Mouse (Mus musculus): ENCODE measurements around the gene 3110040M04Rik. TPM values are rescaled to one million over a fixed set of nuclear protein-coding genes. Genes with fewer than 3 reads are reported as not detected.
"Not testable (repeated sequence)": the region's sequence is repeated elsewhere in the genome, so short reads cannot be mapped to it uniquely, and the experiment has no call there.

Gene 3110040M04Rik
- polyA plus RNA-seq (2014; fragmentation: Nextera tagmentation; extraction: Ambion mirVana), result not detected in 2 replicates

DNA sequence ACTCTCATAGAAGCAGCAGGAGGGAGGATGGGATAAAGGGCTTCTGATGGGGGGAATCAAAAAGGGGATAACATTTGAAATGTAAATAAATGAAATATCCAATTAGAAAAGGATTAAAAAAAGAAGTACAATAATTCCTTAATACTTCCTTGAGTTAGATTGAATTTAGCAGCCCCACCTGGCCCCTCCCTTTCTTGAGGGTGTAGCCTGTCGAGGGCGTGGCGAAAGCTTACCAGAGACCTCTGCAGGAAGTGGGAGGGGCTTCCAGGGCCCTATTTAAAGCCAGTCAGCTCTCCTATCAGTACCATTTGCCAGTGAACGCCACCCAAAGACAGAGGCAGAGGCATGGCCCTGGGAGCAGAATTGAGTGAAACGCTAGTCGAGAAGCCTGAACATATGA lies at the start of gene 3110040M04Rik:
3110040M04Rik (plus strand) TSS at position 304 of the 400 bp plus-strand sequence.
- not testable (repeated sequence) for H3K4me2 ChIP-seq (ENCODE audit: low read depth, low read length); ATAC-seq (ENCODE audit: low read depth); H3K9ac ChIP-seq (ENCODE audit: low read depth, low read length); H3K4me1 ChIP-seq (ENCODE audit: control insufficient read depth, insufficient read depth, low read length); DNase-seq (ENCODE audit: low spot score); H3K4me3 ChIP-seq (ENCODE audit: low read depth, low read length); H3K27me3 ChIP-seq (replicated peaks; ENCODE audit: control insufficient read depth, insufficient read depth, low read length); H3K36me3 ChIP-seq (ENCODE audit: control insufficient read depth, insufficient read depth, low read length); H3K9me3 ChIP-seq (ENCODE audit: control insufficient read depth, low read length); H3K27ac ChIP-seq (replicated peaks; ENCODE audit: low read depth, low read length)
- no CpG with 5 or more reads among the region's 6 CpGs for WGBS

DNA sequence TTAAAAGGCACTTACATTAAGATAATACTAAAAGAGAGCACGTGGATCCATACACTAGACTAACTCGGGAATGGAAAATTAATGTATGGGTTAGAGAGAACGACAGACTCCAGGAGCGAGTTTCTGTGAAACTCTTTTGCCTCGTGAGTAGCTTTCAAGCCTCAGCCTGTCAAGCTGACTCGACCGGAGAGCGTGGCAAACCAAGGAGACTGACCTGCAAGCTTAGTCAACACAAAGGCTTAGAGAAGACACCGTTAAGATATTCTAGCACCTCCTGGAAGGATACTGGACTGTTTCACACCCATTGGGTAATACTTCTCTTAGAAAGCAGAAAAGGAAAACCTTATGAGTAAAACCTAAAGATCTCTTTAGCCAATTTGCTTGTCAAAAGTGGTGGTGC lies 49.8 kb upstream of the 3110040M04Rik start:
- H3K9ac ChIP-seq (ENCODE audit: low read depth, low read length); H3K4me2 ChIP-seq (ENCODE audit: low read depth, low read length); H3K36me3 ChIP-seq (ENCODE audit: control insufficient read depth, insufficient read depth, low read length); H3K4me1 ChIP-seq (ENCODE audit: control insufficient read depth, insufficient read depth, low read length); H3K4me3 ChIP-seq (ENCODE audit: low read depth, low read length); DNase-seq (ENCODE audit: low spot score); H3K9me3 ChIP-seq (ENCODE audit: control insufficient read depth, low read length); H3K27me3 ChIP-seq (replicated peaks; ENCODE audit: control insufficient read depth, insufficient read depth, low read length); H3K27ac ChIP-seq (replicated peaks; ENCODE audit: low read depth, low read length); ATAC-seq (ENCODE audit: low read depth): not testable (repeated sequence)
- 86% methylated on average over 9 of the region's 9 CpGs for WGBS

GRCm38 (mm10) chr1:151156129-151156528 lies 47.8 kb upstream of the 3110040M04Rik start:
- Histone ChIP-seq H3K9ac (ENCODE audit: low read depth, low read length) (no peak overlapping the region), H3K9me3 (ENCODE audit: control insufficient read depth, low read length) (no peaks in the 10 kb centered on the region), H3K27me3 (replicated peaks; ENCODE audit: control insufficient read depth, insufficient read depth, low read length) (no peaks in the 10 kb centered on the region), H3K4me1 (ENCODE audit: control insufficient read depth, insufficient read depth, low read length) (0 out of 2 replicates have a peak, but pooled peaks cover 4% of the 10 kb centered on the region), H3K4me2 (ENCODE audit: low read depth, low read length) (no peak overlapping the region), H3K36me3 (ENCODE audit: control insufficient read depth, insufficient read depth, low read length) (no peaks in the 10 kb centered on the region), H3K27ac (replicated peaks; ENCODE audit: low read depth, low read length) (no peak overlapping the region), H3K4me3 (ENCODE audit: low read depth, low read length) (no peak overlapping the region)
- WGBS, result 85% methylated on average over 3 of the region's 3 CpGs
- ATAC-seq (ENCODE audit: low read depth) (no peak), DNase-seq (ENCODE audit: low spot score) (no peak)

GRCm38 (mm10) chr1:151156777-151157632 lies 46.9 kb upstream of the 3110040M04Rik start:
- H3K4me2 ChIP-seq (ENCODE audit: low read depth, low read length), result no peak overlapping the region
- 0 out of 2 replicates have a peak, but pooled peaks cover 4% of the 10 kb centered on the region for H3K4me1 ChIP-seq (ENCODE audit: control insufficient read depth, insufficient read depth, low read length)
- 70% methylated on average over 7 of the region's 7 CpGs for WGBS
- no peak overlapping the region for H3K4me3 ChIP-seq (ENCODE audit: low read depth, low read length)
- no peaks in the 10 kb centered on the region for H3K27me3 ChIP-seq (replicated peaks; ENCODE audit: control insufficient read depth, insufficient read depth, low read length)
- H3K27ac ChIP-seq (replicated peaks; ENCODE audit: low read depth, low read length), result no peak overlapping the region
- ATAC-seq (ENCODE audit: low read depth) (no peak), DNase-seq (ENCODE audit: low spot score) (no peak)
- no peaks in the 10 kb centered on the region for H3K36me3 ChIP-seq (ENCODE audit: control insufficient read depth, insufficient read depth, low read length)
- no peak overlapping the region for H3K9ac ChIP-seq (ENCODE audit: low read depth, low read length)
- H3K9me3 ChIP-seq (ENCODE audit: control insufficient read depth, low read length), result no peaks in the 10 kb centered on the region

DNA sequence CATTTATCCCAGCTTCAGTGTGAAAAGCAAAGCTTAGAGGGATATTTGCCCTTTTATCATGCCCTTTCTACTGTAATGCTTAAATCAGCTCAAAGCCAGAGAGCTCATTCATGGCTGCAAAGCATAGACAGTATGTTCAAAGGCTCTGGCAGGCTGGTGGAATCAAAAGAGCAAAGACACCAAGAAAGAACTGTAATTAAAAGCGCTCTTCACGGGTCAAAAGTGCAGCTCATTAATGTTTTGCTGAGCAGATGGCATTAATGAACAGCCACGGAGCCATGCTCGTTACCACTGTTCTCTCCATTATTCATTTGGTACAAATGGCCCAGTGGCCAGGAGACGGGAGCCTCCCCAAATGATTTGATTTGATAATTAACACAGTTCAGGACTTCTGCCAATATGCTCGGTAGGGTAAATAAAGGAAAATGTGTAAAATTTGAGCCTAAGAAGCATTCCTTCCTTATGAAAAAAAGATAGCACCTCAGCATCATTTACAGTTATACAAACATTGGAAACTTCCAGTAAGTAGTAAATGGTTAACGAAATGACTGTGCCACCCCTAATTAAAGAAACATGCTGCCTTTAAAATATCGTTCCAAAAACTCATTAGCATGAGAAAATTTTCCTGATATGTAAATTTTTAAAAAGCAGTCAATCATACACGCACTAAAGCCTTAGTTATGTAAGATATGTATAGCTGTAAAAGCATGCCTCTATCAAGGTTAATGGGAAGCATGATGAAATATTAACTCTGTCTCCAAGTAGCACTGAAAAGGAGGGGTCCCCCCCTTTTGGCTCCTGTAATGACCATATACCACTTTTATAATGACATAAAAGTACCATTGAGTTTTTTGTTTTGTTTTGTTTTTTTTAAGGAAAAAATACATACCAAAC lies 45.7 kb upstream of the 3110040M04Rik start:
- 61% methylated on average over 9 of the region's 9 CpGs for WGBS
- no peak overlapping the region for H3K4me2 ChIP-seq (ENCODE audit: low read depth, low read length)
- H3K9me3 ChIP-seq (ENCODE audit: control insufficient read depth, low read length), result no peaks in the 10 kb centered on the region
- DNase-seq (ENCODE audit: low spot score) (peak; percentile 39), ATAC-seq (ENCODE audit: low read depth) (no peak)
- H3K27me3 ChIP-seq (replicated peaks; ENCODE audit: control insufficient read depth, insufficient read depth, low read length), result no peaks in the 10 kb centered on the region
- H3K4me1 ChIP-seq (ENCODE audit: control insufficient read depth, insufficient read depth, low read length), result 0 out of 2 replicates have a peak, but pooled peaks cover 4% of the 10 kb centered on the region
- H3K4me3 ChIP-seq (ENCODE audit: low read depth, low read length), result no peak overlapping the region
- H3K27ac ChIP-seq (replicated peaks; ENCODE audit: low read depth, low read length), result no peak overlapping the region
- no peaks in the 10 kb centered on the region for H3K36me3 ChIP-seq (ENCODE audit: control insufficient read depth, insufficient read depth, low read length)
- H3K9ac ChIP-seq (ENCODE audit: low read depth, low read length), result no peak overlapping the region

DNA sequence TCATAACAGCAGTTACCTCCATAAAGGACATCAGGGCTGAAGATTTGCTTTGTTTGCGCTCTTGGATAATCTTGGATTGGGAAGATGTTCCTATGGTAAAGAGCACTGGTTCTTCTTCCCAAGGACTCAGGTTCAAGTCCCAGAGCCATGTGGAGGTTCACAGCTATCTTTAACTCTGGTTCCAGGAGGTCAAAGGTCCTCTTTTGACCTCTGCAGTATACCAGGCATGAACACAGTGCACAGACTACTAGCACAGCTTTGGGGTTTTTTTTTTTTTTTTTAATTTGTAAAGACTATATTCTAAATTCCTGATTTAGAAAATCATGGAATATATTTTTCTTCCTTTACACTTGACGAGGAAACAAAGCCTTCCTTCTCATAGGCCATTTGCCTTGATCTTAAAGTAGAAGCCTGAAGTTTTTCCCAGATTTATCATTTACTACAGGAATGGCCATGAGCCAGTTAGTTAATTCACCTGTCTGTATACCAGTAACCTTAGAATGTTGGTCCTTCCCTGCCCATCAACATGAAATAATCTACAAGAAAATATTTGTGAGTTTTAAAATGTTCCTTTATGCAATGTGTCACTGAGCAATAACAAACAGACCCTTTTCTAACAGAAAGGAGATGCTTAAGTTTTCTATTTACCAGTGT lies 44.9 kb upstream of the 3110040M04Rik start:
- H3K36me3 ChIP-seq (ENCODE audit: control insufficient read depth, insufficient read depth, low read length), result no peaks in the 10 kb centered on the region
- H3K4me2 ChIP-seq (ENCODE audit: low read depth, low read length), result no peak overlapping the region
- no peaks in the 10 kb centered on the region for H3K27me3 ChIP-seq (replicated peaks; ENCODE audit: control insufficient read depth, insufficient read depth, low read length)
- 0 out of 2 replicates have a peak, but pooled peaks cover 4% of the 10 kb centered on the region for H3K4me1 ChIP-seq (ENCODE audit: control insufficient read depth, insufficient read depth, low read length)
- H3K4me3 ChIP-seq (ENCODE audit: low read depth, low read length), result no peak overlapping the region
- DNase-seq (ENCODE audit: low spot score) (no peak), ATAC-seq (ENCODE audit: low read depth) (no peak)
- H3K9me3 ChIP-seq (ENCODE audit: control insufficient read depth, low read length), result no peaks in the 10 kb centered on the region
- H3K9ac ChIP-seq (ENCODE audit: low read depth, low read length), result no peak overlapping the region
- no peak overlapping the region for H3K27ac ChIP-seq (replicated peaks; ENCODE audit: low read depth, low read length)
- WGBS, result 89% methylated on average over 2 of the region's 2 CpGs

DNA sequence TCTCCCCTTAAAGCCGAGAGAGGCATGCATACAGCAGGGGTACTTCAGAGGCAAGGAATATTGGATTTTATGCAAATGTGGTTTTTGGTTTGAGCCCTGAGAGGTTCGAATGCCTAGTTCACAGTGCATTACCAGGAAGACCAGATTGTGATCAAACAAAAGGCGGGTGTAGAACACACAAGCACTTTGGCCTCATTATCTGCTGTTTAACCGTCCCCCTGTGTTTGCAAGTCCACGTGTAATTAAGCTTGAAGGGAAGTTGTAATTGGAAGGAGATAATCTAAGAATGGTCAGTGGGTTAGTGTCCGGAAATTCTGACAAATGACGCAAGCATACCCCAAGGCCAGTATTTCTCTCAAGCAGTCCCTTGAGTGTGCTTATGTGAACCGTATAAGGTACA lies 37.9 kb upstream of the 3110040M04Rik start:
- H3K36me3 ChIP-seq (ENCODE audit: control insufficient read depth, insufficient read depth, low read length), result no peaks in the 10 kb centered on the region
- H3K27me3 ChIP-seq (replicated peaks; ENCODE audit: control insufficient read depth, insufficient read depth, low read length), result no peaks in the 10 kb centered on the region
- ATAC-seq (ENCODE audit: low read depth), result no peak
- 28% methylated on average over 8 of the region's 8 CpGs for WGBS
- H3K4me2 ChIP-seq (ENCODE audit: low read depth, low read length), result no peak overlapping the region
- no peak overlapping the region for H3K27ac ChIP-seq (replicated peaks; ENCODE audit: low read depth, low read length)
- no peak overlapping the region for H3K4me3 ChIP-seq (ENCODE audit: low read depth, low read length)
- no peak for DNase-seq (ENCODE audit: low spot score)
- H3K9ac ChIP-seq (ENCODE audit: low read depth, low read length), result no peak overlapping the region
- no peaks in the 10 kb centered on the region for H3K9me3 ChIP-seq (ENCODE audit: control insufficient read depth, low read length)
- H3K4me1 ChIP-seq (ENCODE audit: control insufficient read depth, insufficient read depth, low read length), result no peaks in the 10 kb centered on the region

DNA sequence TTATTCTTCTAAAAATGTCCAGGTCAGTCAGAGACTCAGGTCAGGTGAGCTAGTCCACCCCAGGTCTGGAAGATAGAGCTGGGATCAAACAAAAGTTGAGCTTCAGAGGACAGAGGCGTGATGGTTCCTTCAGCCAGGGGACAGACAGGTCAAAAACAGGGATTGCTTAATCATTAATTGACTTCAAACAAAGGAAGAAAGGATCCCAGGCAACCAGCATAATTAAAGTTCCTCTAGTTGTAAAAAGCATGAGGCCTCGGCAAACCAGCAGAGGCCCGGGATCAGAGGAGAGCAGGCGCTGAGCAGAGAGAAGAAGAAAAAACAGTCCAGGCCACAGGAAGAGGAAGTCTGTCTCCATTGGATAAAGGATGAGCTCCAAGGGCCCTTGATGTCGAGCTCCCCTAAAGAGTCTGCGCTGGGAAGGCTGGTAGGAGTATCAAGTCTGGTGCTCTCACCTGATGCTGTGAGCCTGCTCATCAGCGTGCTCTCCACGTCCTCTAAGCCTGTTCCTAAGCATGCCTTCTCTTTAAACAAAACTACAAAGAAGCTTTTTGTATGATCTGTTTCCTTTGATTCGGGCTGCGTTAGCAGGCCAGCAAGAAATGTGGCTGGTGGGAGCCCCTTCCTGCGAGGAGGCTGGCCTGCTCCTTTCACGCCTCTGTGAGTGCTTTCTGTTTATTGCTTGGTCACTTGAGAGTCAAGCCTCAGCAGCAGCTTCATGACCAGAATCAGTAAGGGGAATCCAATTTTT lies 36.4 kb upstream of the 3110040M04Rik start:
- ATAC-seq (ENCODE audit: low read depth), result no peak
- Histone ChIP-seq H3K27me3 (replicated peaks; ENCODE audit: control insufficient read depth, insufficient read depth, low read length) (no peaks in the 10 kb centered on the region), H3K9me3 (ENCODE audit: control insufficient read depth, low read length) (no peaks in the 10 kb centered on the region), H3K36me3 (ENCODE audit: control insufficient read depth, insufficient read depth, low read length) (no peaks in the 10 kb centered on the region), H3K4me1 (ENCODE audit: control insufficient read depth, insufficient read depth, low read length) (no peaks in the 10 kb centered on the region), H3K27ac (replicated peaks; ENCODE audit: low read depth, low read length) (no peak overlapping the region), H3K4me2 (ENCODE audit: low read depth, low read length) (no peak overlapping the region), H3K4me3 (ENCODE audit: low read depth, low read length) (no peak overlapping the region), H3K9ac (ENCODE audit: low read depth, low read length) (no peak overlapping the region)
- DNase-seq (ENCODE audit: low spot score), result no peak
- 42% methylated on average over 12 of the region's 12 CpGs for WGBS

Measured in embryonic facial prominence, embryonic 14.5 days (tissue).